Mouse (Mus musculus): ENCODE data around the gene Mmd2. TPM values are rescaled to one million over a fixed set of nuclear protein-coding genes. Genes with fewer than 3 reads are reported as not detected.
A peak's percentile ranks its signal among the peaks of the same experiment; 100 is the strongest.

The Mmd2 gene
- total RNA-seq, 2 experiments from 2014 or later, result 183 to 186 TPM

DNA sequence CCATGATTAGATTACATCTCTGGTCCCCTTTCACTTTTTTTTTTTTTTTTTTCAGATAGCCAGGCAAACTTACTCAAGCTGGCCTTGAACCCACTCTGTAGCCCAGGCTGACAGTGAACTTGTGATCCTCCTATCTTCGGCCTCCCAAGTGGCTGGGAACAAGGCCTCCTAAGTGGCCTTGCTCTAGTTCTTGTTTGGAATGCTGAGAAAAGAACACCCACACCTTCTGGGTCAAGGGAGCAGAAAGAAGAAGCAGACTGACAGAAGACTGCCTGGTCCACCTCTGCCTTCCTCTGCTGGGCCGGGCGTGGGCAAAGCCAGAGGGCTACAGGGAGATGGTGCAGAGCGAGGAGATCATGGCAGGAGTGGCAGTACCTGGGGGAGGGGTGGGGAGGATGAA is 1.8 kb upstream of the Mmd2 start:
- no peak for DNase-seq (ENCODE audit: low spot score in 2 of 2)

- DNase-seq (ENCODE audit: low spot score in 2 of 2), result no peak
These were observed 357 bp upstream of the Mmd2 start for GRCm38 (mm10) chr5:142608989-142609325.

- DNase-seq (ENCODE audit: low spot score in 2 of 2), result no peak
These were observed 3.3 kb downstream of the Mmd2 start for GRCm38 (mm10) chr5:142605288-142605687.

DNA sequence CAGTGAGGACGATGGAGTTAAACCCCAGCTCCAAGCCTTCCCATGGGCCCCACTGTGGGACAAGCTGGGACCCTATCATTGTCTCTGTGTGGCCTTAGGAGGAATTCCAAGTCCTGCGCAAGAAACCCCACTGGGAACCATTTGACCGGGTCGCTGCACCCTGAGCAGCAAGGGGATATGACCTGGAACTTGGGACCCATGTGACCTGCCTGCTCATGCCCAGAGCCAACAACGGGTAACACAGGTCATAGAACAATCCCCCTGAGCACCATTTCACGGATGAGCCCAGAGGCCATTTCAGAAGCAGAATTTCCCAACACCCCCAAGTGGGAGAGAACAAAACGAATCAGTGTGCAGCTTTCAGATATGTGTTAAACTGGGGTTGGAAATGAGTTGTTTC is 4.2 kb downstream of the Mmd2 start:
- no peak for DNase-seq (ENCODE audit: low spot score in 2 of 2)

- DNase-seq (ENCODE audit: low spot score in 2 of 2), result no peak
These were observed 10.8 kb downstream of the Mmd2 start for GRCm38 (mm10) chr5:142597648-142598390.

DNA sequence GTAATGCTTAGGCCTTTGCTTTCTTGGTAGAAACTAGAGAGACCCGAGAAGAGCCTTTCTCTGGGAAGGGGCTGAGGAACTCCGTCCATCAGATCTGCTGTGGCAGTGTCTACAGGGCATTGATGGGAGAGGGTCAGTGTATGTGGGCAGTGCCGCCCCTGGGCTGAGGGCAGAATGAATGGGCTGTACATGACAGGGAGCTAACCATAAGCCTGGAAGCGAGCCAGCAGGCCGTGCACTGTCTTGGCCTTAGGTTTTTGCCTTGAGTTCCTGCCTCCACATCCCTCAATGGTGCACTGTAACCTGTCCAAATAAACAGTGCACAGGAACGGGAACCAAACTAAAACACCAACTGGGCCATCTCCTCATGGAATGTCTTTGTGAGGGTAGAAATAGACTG is 11.9 kb downstream of the Mmd2 start:
- DNase-seq (ENCODE audit: low spot score in 2 of 2), result no peak

DNA sequence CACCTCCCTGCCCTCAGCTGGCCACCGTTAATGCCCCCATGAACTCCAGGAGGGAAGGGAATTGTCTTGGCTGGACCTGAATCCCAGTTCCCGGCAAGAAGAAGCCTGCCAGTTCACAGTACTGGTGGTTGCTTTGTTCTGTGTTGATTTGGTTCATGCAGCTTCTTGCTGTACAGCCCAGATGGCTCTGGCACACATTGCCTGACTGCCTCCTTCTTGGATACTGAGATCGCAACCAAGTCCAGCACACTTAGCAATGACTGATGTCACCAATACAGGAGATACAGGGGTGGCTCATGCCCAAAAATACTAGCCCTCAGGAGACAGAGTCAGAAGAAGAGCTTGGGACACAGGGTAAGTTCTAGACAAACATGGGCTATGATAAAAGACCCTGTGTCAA is 12.9 kb downstream of the Mmd2 start:
- DNase-seq (ENCODE audit: low spot score in 2 of 2), result peak; percentile 53 to 77

- DNase-seq (ENCODE audit: low spot score in 2 of 2), result peak in 1 of 2 experiments; percentile 52
These were observed 17.5 kb downstream of the Mmd2 start for GRCm38 (mm10) chr5:142590953-142591616.

DNA sequence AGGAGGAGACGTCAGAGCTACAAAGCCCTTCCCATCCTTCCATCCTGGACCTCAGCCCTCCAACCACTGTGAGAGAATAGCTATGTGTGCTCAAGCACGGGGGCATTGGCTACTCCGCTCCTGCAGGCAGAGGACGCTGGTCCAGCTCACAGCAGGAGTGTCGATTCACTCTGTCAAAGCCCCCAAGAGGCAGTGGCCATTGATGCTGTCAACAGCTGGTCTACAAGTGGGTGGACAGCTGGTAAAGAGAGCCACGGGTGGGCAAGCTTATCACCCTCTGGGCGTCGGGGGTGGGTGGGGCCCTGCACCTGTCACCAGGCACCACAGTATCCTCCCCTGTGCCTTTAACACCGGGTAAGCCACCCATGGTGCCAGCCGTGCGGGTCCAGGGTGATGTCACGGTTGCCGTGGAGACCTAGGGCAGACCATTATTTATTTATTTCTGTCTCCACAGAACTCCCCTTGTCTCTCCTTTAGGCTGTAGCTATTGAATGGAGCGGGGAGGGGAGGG is 24.9 kb downstream of the Mmd2 start:
- peak; percentile 66 to 86 for DNase-seq (ENCODE audit: low spot score in 2 of 2)

DNA sequence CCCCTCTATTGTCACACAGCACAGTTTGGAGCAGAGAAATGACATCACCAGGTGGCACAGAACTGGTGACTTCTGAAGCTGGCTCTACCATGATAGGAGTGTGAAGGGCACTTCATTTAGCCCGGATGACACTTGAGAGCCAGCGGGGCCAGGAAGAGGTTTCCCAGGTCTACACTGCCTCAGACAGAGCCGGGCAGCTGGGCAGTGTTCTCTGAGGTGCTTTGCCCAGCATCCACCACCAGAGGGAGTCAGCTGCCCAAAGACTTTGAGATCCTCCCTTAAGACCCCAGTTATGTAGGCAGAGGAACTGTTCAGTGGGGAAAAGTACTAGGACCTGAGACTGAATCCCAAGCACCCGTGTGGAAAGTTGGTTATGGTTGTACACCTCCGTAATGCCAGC is 27.1 kb downstream of the Mmd2 start:
- peak; percentile 75 to 76 for DNase-seq (ENCODE audit: low spot score in 2 of 2)

GRCm38 (mm10) chr5:142578192-142578591 is 30.4 kb downstream of the Mmd2 start:
- DNase-seq (ENCODE audit: low spot score in 2 of 2), result no peak

GRCm38 (mm10) chr5:142576832-142577231 is 31.8 kb downstream of the Mmd2 start:
- DNase-seq (ENCODE audit: low spot score in 2 of 2), result no peak

DNA sequence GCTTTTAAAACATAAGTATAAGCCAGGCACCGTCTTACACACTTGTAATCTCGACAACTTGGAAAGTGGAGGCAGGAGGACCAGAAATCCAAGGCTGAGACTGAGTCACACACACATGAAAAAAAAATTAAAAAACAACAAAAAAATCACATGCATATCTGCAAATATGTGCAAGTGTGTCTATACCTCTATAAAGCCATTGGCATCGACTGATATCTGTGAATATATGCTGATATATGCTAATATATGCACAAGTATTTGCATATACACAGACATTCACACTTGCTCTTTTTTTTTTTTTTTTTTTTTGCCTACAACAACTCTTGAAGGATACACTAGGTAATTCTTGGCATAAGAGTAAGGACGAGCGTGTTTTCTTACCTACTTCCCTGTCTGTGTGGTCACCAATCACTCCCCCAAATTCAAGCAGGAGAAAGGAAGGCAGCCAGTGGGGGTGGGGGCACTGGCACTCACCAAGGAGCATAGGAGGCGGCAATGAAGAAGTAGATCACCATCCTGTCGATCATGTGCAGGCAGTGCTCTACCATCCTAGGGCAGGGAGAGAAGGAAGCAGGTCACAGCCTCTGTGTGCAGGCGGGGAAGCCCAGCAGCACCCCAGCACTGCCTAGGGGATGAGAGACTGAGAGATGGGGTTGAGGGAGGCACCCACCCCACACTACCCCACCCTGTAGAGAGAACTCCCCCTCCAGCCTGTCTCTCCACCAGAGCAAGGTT is 34.1 kb downstream of the Mmd2 start:
- no peak for DNase-seq (ENCODE audit: low spot score in 2 of 2)

- no peak for DNase-seq (ENCODE audit: low spot score in 2 of 2)
These were observed 44.0 kb downstream of the Mmd2 start for GRCm38 (mm10) chr5:142564606-142565005.

DNA sequence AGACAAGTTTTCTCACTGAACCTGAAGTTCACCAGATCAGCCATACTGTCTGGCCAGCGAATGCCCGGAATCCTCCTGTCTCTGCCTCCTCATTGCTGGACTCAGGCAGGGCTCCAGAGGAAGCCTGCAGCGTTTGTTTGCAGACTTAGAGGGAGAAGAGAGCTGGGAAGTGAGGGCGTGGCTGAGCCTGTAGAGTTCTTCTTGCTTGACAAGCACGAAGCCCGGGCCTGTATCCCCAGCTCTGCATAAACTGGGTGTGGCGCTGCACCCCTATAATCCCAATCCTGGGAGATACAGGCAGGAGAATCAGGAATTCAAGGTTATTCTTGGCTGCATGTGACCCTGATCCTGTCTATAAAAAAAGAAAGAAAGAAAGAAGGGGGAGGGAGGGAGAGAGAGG is 48.3 kb downstream of the Mmd2 start:
- DNase-seq (ENCODE audit: low spot score in 2 of 2), result no peak

DNA sequence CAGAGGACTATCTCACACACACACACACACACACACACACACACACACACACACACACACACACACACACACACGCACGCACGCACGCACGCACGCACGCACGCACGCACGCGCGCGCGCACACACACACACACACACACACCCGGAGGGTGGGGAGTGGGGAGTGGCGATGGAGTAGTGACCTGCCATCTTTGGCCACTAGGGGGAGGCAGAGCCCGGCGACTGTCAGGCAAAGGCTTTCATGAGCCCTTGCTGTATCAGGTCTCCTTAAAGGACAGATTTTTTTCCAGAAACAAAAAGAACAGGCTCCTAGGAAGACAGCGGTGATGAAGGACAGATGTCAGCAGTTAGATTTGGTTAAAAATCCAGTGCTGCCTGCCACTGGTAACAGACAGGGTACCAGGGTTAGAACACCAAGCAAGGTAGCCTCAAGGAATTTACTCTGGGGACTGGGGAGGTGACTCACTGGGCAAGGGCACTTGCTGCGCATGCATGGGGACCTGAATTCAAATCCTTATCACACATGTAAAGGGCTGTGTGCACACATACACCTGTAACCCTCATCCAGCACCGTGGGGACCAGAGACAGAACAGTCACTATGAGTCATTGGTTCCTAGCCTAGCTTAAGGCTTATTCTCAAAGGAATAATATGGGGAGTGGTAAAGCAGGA is 51.1 kb downstream of the Mmd2 start:
- DNase-seq (ENCODE audit: low spot score in 2 of 2), result peak; percentile 87 to 91

GRCm38 (mm10) chr5:142556721-142557120 is 51.9 kb downstream of the Mmd2 start:
- DNase-seq (ENCODE audit: low spot score in 2 of 2), result no peak

DNA sequence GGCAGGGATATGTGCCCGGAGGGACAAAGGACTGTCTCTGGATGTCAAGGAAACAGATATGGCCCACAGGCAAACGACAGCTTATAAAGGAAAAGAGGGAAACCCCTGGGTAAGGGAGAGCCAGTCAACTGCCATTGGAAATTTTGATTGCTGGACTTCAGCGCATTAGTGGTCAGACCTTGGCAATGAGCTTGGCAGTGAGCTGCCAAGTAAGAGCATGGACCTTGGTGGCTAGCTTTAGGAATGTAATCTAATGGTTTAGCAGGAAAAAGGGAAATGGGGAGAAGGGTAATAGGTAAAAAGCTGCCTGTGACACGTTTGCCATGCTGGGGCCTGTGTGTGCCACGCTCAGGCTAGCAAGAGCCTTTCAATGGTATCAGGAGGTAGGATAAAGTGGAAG is 52.7 kb downstream of the Mmd2 start:
- no peak for DNase-seq (ENCODE audit: low spot score in 2 of 2)

- DNase-seq (ENCODE audit: low spot score in 2 of 2), result peak; percentile 99
These were observed 57.6 kb downstream of the Mmd2 start, which contains the start of gene Radil for GRCm38 (mm10) chr5:142550706-142551652. Gene Radil (minus strand): TSS chr5:142551098.
